Mouse (Mus musculus) c-Kit-positive CD71-positive TER-119-positive erythroid progenitor cells, embryonic 14.5 days (primary cell): Measurements from ENCODE around the gene Etv5.

Experiments used
- DNase-seq: peaks from one replicate; pipeline ENCODE4 v3.0.0-alpha.2; 2013; ENCODE audit warnings: low spot score

The Etv5 gene

DNA sequence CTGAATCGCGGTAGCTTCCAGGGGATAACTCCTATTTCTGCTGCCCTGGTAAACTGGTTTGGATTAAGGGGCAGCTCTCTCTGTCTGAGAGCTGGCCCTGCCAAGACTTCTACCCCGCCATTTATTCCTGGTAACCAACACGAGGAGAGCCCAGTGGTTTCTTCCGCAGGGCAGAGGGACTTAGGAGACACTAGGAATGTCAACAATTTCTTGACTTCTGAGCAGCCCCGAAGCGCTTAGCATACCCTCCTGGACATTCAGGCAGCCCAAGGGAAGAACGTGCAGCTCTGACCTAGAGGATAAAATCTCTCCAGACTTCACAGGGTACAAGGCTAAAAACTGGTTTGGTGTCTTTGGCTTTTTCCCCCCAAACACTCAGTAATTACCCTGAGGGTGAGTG is 10.1 kb downstream of the Etv5 start:
- DNase-seq, result no peak

DNA sequence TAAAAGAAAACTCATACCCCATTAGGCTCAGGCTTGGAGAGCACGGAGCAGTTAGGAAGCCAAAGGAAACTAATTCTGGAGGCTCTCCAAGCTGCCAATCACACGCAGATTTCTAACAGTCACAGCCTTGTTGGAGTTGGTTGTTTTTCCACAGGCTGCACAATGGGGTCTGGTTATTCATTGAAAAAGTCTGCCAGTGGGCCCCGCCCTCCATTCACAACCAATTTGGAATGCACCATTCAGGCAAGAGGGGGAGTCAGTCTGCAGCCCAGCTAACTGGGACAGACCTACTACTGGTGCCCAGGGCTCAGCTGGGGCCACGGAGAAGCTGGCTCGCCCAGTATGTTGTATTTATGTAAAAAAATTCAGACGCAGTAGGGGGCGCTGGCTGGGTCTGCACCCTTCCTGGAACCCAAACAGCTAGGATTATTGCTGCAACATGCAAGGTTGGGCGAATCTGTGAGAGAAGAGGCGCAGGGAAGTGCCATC is 10.6 kb downstream of the Etv5 start:
- no peak for DNase-seq

DNA sequence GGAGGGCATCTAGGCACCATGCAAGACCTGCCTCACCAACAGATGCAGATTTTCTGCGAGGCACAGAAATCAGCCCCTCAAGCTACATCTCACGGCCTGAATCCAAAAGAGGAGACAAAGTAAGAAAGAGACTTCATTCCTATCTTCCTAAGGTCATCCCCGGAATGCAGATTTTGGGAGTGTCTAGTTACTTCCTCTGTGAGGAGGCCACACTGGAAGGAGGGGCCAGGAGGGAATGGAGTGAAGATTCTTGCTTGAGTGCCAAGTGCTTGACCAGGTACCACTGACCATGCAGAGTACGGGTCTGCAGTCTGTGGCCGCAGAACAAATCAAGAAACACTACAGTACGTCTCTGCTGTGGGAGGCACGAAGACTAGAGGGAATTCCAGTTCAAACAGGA is 12.7 kb downstream of the Etv5 start:
- no peak for DNase-seq

DNA sequence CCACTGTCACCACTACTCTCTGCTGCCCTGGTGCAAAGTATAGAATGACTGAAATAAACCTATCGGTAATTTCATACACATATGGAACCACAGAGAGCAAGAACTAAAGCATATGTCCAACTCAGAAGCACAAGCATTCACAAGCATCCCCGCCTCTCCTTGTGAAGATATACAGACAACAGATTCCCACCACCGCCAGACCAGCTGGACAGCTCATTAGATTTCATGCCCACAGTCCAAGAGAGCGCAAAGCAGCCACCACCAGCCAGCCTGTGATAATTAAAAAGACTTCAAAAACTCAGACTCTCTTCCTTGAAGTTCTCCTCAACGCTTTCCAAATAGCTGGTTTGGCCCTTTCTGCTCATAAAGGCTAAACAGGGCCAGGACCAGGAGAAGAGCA is 17.3 kb downstream of the Etv5 start:
- no peak for DNase-seq

DNA sequence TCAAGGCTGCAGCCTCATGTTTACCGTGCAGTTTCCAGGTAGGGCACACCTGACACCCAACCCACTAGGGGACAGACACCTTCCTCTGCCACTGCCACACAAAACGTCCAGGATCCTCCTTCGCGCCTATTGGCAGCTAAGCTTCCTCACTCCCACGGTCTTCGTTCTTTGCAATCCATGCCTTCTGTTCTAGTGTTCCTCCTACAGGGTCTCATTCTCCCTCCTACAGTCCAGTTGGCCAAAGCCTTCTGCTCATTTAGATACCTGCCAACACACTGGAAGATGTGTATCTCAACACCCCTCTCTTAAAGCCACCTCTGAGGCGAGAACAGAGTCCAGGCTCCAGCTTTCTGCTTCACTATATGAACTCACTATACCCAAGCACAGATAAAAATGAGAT is 21.6 kb downstream of the Etv5 start:
- no peak for DNase-seq

DNA sequence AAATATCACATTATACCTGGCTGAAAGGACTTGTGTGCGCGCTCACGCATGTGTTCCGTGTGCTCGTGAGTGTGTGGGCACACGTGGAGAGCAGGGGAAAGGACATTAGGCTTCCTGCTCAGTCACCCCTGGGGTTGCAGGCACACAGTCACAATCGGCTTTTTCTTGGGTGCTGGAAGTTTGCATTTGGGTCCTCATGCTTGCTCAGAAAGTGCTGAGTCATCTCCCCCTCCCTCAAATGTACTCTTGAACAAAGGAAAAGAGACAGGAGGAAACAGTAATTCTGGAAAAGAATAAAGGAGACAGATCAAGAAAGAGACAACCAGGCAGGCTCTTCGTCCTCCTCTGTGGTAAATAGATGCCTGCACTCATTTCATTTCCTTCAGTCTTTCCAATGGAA is 22.5 kb downstream of the Etv5 start:
- no peak for DNase-seq

DNA sequence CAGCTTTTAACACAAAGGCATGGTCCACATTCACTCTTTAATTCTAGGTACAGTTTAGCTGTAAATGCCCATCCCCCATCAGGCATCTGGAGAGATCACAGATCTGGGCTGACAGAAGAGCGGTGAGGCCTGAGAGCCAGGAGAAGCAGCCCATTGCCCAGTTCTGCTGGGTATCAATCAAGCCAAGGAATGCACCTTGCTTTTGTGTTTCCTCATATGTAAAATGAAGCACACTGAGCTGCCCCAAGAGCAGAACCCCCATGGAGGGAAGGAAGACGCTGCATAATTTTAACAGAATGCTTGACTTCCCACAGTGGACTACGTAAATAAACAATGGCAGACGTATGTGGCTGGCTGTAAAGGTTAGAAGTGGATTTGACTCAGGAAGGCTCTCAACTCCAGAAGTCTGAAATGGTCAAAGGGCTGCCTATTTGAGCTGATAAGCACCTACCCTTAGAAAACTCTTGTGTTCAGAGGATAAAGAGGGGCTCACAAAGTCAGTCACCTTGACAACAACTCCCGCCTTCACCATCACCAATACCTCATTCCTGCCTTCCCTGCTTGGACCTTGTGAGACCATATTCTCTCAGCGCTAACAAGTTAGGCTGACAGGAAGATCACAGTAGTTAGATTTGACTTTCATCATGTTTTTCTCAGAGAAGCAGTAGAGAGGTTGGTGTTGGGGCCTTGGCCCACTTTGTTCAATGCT is 23.2 kb downstream of the Etv5 start:
- no peak for DNase-seq

DNA sequence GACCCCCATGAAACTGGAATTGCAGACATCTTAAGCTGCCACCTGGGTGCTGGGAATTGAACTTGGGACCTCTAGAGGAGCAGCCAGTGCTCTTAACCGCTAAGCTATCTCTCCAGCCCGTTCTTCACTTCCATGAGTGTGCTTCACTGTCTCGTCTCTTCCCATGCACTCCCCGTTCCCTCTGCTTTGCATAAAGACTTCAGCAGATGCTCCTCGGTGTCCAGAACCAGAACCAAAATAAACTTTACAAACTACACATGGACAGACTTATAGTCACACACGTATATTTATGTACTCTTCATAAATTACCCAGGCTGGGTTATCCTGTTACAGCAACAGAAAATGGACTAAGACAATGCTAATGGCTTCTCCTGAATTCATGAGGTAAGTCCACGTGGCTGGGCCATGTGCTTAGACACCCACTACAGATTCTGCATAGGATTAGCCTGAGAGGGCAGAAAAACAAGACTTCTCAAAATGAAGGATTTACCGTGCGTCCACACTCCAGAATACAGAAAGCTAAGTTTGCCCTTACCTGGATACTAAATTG is 25.2 kb downstream of the Etv5 start:
- DNase-seq, result no peak

DNA sequence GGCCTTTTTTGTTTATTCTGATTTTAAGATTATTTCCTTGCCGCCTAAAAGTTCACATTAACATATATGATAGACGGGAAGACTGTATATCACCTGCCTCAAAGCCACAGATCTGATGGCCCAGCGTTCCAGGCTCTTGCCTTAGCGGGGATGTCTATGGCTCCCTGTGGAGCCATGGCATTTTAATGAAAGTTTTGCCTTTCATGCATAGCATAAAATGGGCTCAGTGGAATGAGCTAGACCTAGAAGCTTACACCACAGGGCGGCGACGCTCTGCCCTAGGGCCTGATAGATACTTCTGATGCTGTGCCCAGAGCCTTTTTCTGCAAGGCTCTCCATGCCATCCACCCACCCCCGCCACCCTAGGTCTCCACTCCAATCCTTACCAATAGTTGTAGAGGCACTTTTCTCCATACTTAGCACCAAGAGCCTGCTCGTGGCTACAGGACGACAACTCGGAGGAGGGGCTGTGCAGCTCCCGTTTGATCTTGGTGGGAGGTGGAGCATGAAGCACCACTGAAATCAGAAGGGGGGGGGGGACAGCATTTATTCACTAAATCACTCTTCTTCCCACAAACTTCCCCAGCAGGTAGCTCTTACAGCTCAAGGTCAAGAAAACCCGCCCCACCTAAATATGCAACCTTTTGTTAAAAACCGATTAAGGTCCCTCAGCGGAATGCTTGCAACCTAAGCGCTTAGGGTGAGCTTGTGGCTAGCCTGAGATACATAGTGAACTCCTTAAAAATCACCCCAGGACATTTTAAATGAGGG is 26.9 kb downstream of the Etv5 start:
- no peak for DNase-seq

DNA sequence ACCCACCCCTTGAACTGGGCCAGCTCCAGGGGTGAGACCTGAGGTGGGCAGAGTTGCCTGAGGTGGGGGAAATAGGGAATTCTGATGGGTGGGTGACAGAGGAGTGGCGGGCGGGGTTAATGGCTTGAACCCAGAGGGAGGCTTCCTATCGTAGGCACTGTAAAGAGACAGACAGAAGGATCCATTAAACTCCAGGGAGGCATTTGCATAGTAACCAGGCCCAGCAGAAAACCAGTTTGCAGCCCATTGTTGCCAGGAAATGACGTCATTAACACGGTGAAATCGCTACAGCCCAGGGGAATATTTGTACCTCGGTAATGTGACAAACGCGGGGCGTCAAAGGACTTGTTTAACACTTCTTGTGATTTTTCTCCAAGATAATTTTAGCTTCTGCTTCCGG is 27.8 kb downstream of the Etv5 start:
- no peak for DNase-seq

DNA sequence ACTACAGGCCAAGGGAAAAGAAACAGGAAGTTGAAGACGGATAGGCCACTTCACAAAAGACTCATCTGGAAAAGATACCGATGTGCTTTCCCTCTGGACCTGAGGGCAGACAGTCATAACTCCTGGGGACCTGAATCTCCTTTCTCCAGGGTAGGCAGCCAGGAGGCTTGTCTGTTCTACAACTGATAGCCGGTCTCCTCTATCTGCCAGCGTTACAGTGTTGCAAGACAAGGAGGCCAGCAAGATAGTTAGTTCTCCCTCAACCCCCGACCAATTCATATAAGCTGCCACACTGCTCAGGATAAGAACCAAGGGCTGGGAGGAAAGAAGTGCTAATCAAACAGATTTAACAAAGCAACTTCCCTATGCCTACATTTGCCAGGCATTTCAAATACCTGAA is 29.5 kb downstream of the Etv5 start:
- peak; percentile 8 for DNase-seq

DNA sequence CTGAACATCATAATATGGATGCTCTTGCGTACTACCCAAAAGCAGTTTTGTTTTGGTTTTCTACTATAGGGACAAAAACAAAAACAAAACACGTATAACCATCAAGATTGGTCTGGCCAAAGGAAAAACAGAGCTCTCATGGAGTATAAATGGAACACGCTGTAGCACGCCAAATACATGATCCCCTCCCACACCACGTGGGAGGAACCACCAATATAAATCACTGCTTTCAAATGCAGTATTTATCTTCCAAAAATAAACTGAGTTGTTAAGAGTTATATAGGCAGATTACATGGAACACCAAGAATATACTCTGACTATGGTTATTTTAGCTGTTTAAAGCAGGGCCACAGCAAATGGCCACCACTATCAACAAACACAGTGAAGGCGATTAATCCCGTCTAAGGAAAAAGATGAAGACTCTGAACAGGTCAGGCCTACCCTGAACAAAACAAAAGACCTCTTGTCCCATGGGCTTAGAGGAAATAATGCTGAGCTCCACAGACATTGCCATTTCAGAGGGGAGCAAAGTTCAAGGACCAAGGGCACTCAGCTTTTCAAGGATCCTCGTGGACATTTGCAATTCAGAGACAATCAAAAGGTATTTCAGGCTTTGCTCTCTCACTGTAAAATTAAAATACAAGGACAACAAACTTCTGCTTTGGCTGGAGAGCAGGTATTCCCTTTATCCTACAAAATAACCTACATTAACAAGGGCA is 30.7 kb downstream of the Etv5 start:
- no peak for DNase-seq

DNA sequence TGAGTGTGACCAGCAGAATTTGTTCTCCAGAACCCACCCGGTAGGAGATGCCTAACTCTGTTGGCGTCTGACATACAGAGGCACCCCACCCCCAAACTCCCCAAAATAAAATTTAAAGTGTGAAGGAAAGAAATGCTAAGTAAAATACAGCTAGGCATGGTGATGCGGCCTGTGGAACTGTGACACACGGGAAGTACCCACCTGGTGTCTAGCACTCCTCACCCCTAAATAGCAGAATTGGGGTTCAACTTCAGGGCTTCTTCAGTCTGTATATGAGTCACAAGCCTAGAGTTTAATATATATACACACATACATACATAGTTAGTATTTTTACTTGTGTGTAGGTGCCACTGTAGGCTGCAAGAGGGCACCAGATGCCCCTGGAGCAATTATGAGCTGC is 32.8 kb downstream of the Etv5 start:
- no peak for DNase-seq

DNA sequence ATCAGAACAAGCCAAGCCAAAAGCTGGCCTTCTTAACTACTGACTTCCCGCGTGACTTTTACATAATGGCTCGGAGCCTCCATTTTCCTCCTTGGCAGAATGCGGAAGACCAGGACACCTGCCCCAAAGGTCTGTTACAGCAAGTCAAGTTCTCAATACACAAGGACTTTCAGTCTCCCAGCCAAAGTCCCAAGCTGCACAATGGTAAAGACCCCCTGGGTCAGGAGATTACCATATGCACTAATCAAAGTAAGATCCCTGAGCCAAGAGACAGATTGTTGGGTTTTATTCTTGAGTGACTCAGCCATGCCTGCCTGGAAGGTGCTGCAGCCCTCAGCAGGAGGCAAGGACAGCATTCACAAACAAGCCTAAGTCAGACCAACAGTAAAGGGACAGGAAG is 33.5 kb downstream of the Etv5 start:
- no peak for DNase-seq

DNA sequence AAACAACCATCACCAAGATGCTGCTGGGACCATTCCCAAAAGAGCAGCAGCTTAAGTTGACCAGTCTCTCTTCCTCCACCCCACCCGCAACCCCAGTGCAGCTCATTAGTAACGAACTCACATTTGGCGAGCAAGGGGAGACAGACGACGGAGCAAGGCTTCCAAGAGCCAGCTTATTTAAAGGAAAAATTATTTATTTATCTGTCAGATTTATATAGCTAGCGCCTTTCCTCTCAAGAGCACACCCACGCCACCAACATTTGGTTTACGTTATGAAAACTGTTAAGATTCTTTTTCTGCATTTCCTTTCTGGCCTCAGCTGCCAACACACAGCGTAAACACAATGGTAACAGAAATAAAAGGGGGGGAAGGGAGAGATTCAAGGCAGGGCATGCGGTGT is 34.0 kb downstream of the Etv5 start:
- DNase-seq, result no peak

DNA sequence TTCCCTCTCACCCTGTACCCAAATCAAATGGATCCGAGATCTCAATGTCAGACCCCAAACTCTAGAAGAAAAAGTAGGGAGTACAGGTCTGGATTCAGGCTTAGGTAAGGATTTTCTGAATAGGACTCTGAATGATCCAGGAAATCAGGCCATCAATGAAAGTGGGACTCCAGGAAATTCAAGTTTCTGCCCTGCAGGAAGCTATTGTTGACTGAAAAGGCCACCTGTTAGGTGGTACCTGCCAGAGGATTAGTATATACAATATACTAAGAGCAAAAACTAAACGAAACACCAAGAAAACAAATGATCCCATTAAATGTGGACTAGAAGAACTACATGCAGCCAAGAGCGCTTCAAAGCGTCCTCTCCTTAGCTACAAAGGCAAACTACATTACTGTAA is 35.8 kb downstream of the Etv5 start:
- DNase-seq, result no peak

DNA sequence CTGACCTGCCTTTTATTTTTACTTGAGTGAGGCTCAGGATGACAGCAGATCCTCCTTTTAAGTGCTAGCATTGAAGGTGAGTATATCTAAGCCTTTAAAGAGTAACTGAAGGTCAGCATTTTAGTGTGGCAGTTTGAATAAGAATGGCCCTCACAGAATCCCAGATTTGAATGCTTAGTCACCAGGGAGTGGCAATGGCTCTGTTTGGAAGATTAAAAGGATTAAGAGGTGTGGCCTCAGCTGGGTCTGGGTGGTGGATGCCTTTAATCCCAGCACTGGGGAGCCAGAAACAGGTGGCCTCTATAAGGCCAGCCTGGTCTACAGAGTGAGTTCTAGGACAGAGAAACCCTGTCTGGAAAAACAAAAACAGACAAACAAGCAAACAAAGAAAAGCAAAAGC is 36.9 kb downstream of the Etv5 start:
- no peak for DNase-seq

DNA sequence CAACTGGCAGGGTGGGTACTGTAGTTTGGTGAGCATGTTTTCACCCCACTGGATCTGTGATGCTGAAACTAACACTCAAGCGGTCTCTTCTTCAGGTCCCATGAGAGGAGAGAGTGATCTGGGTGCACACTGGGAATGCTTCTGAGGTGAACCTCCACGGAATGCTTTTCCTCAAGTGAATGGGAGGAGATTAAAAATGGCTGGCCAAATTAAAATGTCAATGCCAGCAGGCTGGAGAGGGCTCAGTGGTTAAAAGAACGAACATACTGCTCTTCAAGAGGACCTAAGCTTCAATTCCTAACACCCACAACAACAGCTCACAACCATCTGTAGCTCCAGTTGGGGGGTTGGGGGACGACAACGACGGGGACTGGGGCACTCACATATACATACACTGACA is 39.3 kb downstream of the Etv5 start:
- no peak for DNase-seq

DNA sequence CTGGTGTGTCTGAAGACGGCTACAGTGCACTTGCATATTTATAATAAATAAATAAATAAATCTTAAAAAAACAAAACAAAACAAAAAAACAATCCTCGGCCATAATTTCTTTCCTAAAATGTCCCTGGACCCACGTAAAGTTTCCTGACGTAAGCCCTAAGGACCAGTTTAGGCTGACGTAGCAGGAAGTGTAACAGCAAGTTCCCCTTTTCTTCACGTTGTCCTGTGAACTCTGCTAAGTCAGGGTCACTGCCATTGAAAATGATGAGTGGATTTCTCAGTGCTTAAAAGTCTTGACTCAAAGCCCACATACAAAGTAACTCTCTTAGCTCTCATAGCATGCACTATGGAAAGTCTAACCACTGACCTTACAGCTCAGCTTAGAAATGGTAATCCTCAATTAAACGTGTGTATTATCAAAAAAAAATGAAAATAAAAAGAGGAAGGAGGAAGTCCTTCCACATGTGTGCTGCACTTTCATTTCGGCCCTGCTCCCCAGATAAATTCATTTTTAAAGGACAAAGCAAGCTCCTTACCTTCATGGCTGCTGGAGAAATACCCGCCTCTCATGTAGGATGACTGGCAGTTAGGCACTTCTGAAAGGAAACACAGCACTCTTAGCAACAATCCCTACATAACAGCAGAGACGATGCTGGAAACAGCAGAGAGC is 40.6 kb downstream of the Etv5 start:
- DNase-seq, result no peak

DNA sequence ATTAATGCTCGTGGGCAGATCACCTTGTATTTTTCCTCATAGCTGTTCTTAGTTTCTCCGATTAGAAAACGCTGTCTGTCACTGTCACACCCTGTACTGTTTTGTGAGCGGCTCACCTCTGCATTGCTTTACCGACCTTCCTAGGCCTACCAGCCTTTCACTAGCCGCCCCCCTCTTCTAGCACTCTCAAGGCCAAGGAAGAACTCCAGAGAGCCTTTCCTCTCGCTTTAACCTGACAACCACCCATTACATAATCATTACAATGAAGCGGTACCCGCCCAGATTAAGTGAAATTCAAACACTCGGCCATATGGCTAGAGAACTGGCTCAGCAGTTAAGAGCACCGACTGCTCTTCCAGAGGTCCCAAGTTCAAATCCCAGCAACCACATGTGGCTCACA is 41.2 kb downstream of the Etv5 start:
- no peak for DNase-seq

DNA sequence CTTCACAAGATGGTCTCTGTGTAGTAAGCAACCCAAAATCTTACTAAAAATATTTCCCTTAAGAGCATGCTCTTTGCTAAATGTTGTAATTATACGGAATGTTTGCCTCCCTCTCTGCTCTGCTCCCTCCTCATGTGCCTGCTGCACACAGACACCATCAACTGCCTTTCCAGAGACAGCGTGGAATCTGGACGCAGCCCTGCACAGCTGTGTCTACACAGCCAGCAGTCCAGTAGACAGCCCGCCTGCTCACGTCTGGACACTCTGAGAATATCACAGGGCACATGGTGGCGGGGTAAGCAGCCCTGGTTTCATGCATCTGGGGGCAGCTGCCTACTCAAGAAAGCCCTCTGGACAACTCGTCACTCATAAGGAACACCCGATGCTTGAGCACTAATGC is 43.1 kb downstream of the Etv5 start:
- no peak for DNase-seq
